Mouse (Mus musculus): Measurements from ENCODE around the gene Lbx2. TPM values are rescaled to one million over a fixed set of nuclear protein-coding genes. Genes with fewer than 3 reads are reported as not detected.
A peak's percentile ranks its signal among the peaks of the same experiment; 100 is the strongest.

Lbx2 gene
- polyA plus RNA-seq, 2 experiments, result 0.46 TPM; not detected in 1

DNA sequence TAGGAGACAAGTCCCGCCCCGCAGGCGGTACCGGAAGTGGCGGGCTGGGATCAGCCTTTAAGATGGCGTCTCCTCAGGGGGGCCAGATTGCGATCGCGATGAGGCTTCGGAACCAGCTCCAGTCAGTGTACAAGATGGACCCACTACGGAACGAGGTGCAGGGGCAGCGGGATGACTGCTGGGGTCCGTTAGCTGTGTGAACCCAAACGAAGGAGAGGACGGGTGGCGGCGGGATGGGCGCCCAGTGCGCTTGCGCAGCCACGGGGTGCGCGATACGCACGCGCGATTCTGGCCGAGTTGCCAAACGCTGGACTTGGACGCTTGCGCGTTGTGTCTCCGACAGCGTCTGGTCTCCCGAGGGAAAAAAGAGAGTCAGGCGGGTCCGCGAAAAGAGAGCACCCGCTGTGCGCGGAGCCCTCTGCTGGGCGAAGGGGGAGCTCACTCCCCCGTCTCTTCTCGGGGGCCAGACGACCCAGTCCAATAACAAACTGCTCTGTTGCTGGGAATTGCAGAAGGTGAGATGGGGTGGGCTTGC is 7.8 kb upstream of the Lbx2 start:
- Histone ChIP-seq H3K9ac (replicated peaks) (peak overlapping the region; percentile 92), H3K4me2 (ENCODE audit: low read depth) (peak overlapping the region; percentile 84), H3K27me3 (ENCODE audit: control insufficient read depth, insufficient read depth, low read length) (peaks cover 32% of the 10 kb centered on the region), H3K4me3 (ENCODE audit: insufficient read depth in 1 of 2, low read depth in 2 of 2, low read length in 2 of 2) (peak overlapping the region; percentile 92 to 96), H3K36me3 (replicated peaks; ENCODE audit: control insufficient read depth, insufficient read depth, low read depth) (peaks cover 6% of the 10 kb centered on the region), H3K27ac (peak overlapping the region; percentile 84), H3K4me1 (replicated peaks; ENCODE audit: control insufficient read depth in 2 of 2, insufficient read depth in 2 of 2, low read length in 1 of 2) (peaks cover 8% of the 10 kb centered on the region in 2 experiments), H3K9me3 (ENCODE audit: control insufficient read depth, low read length) (no peaks in the 10 kb centered on the region)
- ATAC-seq (ENCODE audit: insufficient read depth) (peak; percentile 91), DNase-seq (ENCODE audit: low read depth in 3 of 3, low spot score in 3 of 3) (peak; percentile 95)
- TF ChIP-seq CTCF (IDR thresholded peaks at IDR 0.05; ENCODE audit: low read depth) (peak; percentile 72), EP300 (IDR thresholded peaks at IDR 0.05; ENCODE audit: low read depth) (no peak)
- WGBS (ENCODE audit: insufficient replicate concordance), result under 1% methylated on average over 46 of the region's 46 CpGs

DNA sequence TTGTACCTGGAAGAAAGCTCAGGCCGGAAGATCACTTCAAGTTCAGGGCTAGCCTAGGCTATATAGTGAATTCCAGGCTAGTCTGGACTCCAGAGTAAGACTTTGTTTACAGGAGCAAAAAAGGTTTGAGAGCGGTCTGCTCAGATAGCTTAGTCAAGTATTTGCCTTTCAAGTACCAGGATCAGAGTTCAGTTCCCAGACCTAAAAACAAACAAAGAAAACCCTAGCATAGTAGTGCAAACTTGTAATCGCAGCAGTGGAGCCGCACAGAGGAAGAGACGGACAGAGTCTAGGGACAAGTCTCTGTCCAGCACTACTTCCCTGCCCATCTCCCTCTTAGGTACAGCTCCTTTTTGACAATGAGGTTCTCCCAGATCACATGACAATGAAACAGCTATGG is 6.0 kb upstream of the Lbx2 start:
- Histone ChIP-seq H3K4me2 (ENCODE audit: low read depth) (peak overlapping the region; percentile 8; the same call in 1 of the 2 replicates), H3K27me3 (ENCODE audit: control insufficient read depth, insufficient read depth, low read length) (peaks cover 33% of the 10 kb centered on the region), H3K4me3 (ENCODE audit: insufficient read depth in 1 of 2, low read depth in 2 of 2, low read length in 2 of 2) (no peak overlapping the region), H3K4me1 (replicated peaks; ENCODE audit: control insufficient read depth in 2 of 2, insufficient read depth in 2 of 2, low read length in 1 of 2) (peaks cover 8% of the 10 kb centered on the region in 2 experiments), H3K27ac (no peak overlapping the region), H3K9ac (replicated peaks) (no peak overlapping the region; the same call in 1 of the 2 replicates), H3K36me3 (replicated peaks; ENCODE audit: control insufficient read depth, insufficient read depth, low read depth) (peaks cover 6% of the 10 kb centered on the region), H3K9me3 (ENCODE audit: control insufficient read depth, low read length) (no peaks in the 10 kb centered on the region)
- 81% methylated on average over 5 of the region's 5 CpGs for WGBS (ENCODE audit: insufficient replicate concordance)
- no peak for TF ChIP-seq EP300 (IDR thresholded peaks at IDR 0.05; ENCODE audit: low read depth)
- TF ChIP-seq CTCF (IDR thresholded peaks at IDR 0.05; ENCODE audit: low read depth), result no peak
- DNase-seq (ENCODE audit: low read depth in 3 of 3, low spot score in 3 of 3) (no peak), ATAC-seq (ENCODE audit: insufficient read depth) (no peak)

GRCm38 (mm10) chr6:83083497-83083896 is 2.7 kb upstream of the Lbx2 start:
- H3K4me3 ChIP-seq (ENCODE audit: insufficient read depth in 1 of 2, low read depth in 2 of 2, low read length in 2 of 2), result no peak overlapping the region
- peaks cover 6% of the 10 kb centered on the region for H3K36me3 ChIP-seq (replicated peaks; ENCODE audit: control insufficient read depth, insufficient read depth, low read depth)
- no peak for TF ChIP-seq EP300 (IDR thresholded peaks at IDR 0.05; ENCODE audit: low read depth)
- no peak for ATAC-seq (ENCODE audit: insufficient read depth)
- H3K4me1 ChIP-seq (replicated peaks; ENCODE audit: control insufficient read depth in 2 of 2, insufficient read depth in 2 of 2, low read length in 1 of 2), result peaks cover 8% of the 10 kb centered on the region in 2 experiments
- H3K27ac ChIP-seq, result no peak overlapping the region
- no peak for DNase-seq (ENCODE audit: low read depth in 3 of 3, low spot score in 3 of 3)
- H3K4me2 ChIP-seq (ENCODE audit: low read depth), result no peak overlapping the region
- WGBS (ENCODE audit: insufficient replicate concordance), result 39% methylated on average over 5 of the region's 5 CpGs
- no peaks in the 10 kb centered on the region for H3K9me3 ChIP-seq (ENCODE audit: control insufficient read depth, low read length)
- no peak overlapping the region for H3K9ac ChIP-seq (replicated peaks)
- peaks cover 51% of the 10 kb centered on the region for H3K27me3 ChIP-seq (ENCODE audit: control insufficient read depth, insufficient read depth, low read length)

- Histone ChIP-seq H3K27me3 (ENCODE audit: control insufficient read depth, insufficient read depth, low read length) (peaks cover 58% of the 10 kb centered on the region), H3K4me3 (ENCODE audit: insufficient read depth in 1 of 2, low read depth in 2 of 2, low read length in 2 of 2) (no peak overlapping the region), H3K4me2 (ENCODE audit: low read depth) (no peak overlapping the region), H3K4me1 (replicated peaks; ENCODE audit: control insufficient read depth in 2 of 2, insufficient read depth in 2 of 2, low read length in 1 of 2) (peaks cover 0 to 3% of the 10 kb centered on the region in 2 experiments), H3K9ac (replicated peaks) (no peak overlapping the region; the same call in 1 of the 2 replicates), H3K9me3 (ENCODE audit: control insufficient read depth, low read length) (no peaks in the 10 kb centered on the region), H3K27ac (no peak overlapping the region), H3K36me3 (replicated peaks; ENCODE audit: control insufficient read depth, insufficient read depth, low read depth) (peaks cover 6% of the 10 kb centered on the region)
- no peak for ATAC-seq (ENCODE audit: insufficient read depth)
- WGBS (ENCODE audit: insufficient replicate concordance), result 15% methylated on average over 6 of the region's 6 CpGs
- DNase-seq (ENCODE audit: low read depth in 3 of 3, low spot score in 3 of 3), result no peak
- no peak for TF ChIP-seq CTCF (IDR thresholded peaks at IDR 0.05; ENCODE audit: low read depth)
- TF ChIP-seq EP300 (IDR thresholded peaks at IDR 0.05; ENCODE audit: low read depth), result no peak
Observed at GRCm38 (mm10) chr6:83084477-83084876, 1.7 kb upstream of the Lbx2 start.

DNA sequence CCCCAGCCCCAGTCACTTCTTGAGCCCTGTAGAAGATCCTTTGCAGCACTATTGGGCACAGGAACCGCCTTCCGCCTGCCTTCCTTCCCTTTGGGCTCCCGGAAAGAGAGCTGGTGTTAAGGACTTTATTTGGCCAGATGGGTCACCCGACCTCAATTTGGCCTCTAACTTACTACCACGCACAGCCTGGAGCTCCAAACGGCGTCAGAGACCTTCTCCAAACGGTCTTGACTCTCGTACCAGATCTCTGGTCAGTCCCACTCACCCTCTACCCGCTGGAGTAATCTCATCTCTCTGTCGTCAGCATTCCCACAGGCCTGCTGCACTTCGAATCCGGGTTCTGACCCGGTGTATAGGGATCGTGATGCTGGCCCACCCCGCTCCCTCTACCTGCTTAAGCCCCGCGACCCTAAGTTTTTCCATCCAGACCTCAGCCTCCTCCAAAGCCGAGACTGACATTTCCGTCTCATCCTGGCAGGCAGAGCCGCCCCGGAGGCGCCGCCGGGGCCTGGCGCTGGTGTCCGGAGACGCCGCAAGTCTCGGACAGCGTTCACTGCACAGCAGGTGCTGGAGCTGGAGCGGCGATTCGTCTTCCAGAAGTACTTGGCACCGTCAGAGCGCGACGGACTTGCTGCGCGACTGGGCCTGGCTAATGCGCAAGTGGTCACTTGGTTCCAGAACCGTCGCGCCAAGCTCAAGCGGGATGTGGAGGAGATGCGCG is 1.2 kb downstream of the Lbx2 start:
- Histone ChIP-seq H3K4me3 (ENCODE audit: insufficient read depth in 1 of 2, low read depth in 2 of 2, low read length in 2 of 2) (0 out of 4 replicates have a peak overlapping the region, but pooled peaks have one; percentile 2 to 4), H3K4me1 (replicated peaks; ENCODE audit: control insufficient read depth in 2 of 2, insufficient read depth in 2 of 2, low read length in 1 of 2) (no peaks in the 10 kb centered on the region; a peak in 1 of 4 replicates), H3K27ac (no peak overlapping the region), H3K36me3 (replicated peaks; ENCODE audit: control insufficient read depth, insufficient read depth, low read depth) (no peaks in the 10 kb centered on the region), H3K27me3 (ENCODE audit: control insufficient read depth, insufficient read depth, low read length) (peaks cover 63% of the 10 kb centered on the region), H3K4me2 (ENCODE audit: low read depth) (peak overlapping the region; percentile 16), H3K9ac (replicated peaks) (no peak overlapping the region), H3K9me3 (ENCODE audit: control insufficient read depth, low read length) (no peaks in the 10 kb centered on the region)
- no peak for ATAC-seq (ENCODE audit: insufficient read depth)
- DNase-seq (ENCODE audit: low read depth in 3 of 3, low spot score in 3 of 3), result no peak
- TF ChIP-seq CTCF (IDR thresholded peaks at IDR 0.05; ENCODE audit: low read depth) (no peak), EP300 (IDR thresholded peaks at IDR 0.05; ENCODE audit: low read depth) (no peak)
- WGBS (ENCODE audit: insufficient replicate concordance), result 3% methylated on average over 47 of the region's 47 CpGs
